Mouse (Mus musculus) olfactory bulb, adult 2 months (tissue): Measurements from ENCODE around the gene E130308A19Rik. TPM values are rescaled to one million over a fixed set of nuclear protein-coding genes. Genes with fewer than 3 reads are reported as not detected.

Source experiments
- H3K27ac ChIP-seq: fragments of 200-500 bp; 2 replicates; pipeline ENCODE4 v1.5.1; 2012; ENCODE audit warnings: low read depth, low read length; ENCODE audit not compliant: insufficient read depth
- H3K4me1 ChIP-seq: fragments of 200-500 bp; 2 replicates; pipeline ENCODE4 v1.6.1; 2012; ENCODE audit warnings: low read length; ENCODE audit not compliant: control insufficient read depth, insufficient read depth
- H3K4me3 ChIP-seq: fragments of 200-500 bp; 2 replicates; pipeline ENCODE4 v1.5.1; 2012; ENCODE audit warnings: mild to moderate bottlenecking, low read depth, low read length, moderate library complexity; ENCODE audit not compliant: insufficient read depth
- CTCF ChIP-seq: fragments of 200-500 bp; IDR thresholded peaks from 2 replicates; pipeline ENCODE4 v1.5.1; 2012; ENCODE audit warnings: low read depth, mild to moderate bottlenecking, low read length, moderate library complexity; ENCODE audit not compliant: insufficient read depth
- POLR2A ChIP-seq: fragments of 200-500 bp; IDR thresholded peaks from 2 replicates; pipeline ENCODE4 v1.6.1; 2012; ENCODE audit warnings: mild to moderate bottlenecking, low read depth, low read length, moderate library complexity; ENCODE audit not compliant: insufficient read depth
- WGBS: fragments of 180-500 bp; shearing (Covaris S2); methylation state at CpG from one replicate; pipeline ENCODE4 v1.1.7; 2018; 5-methylcytosine and 5-hydroxymethylcytosine counted together
- polyA plus RNA-seq: library from polyadenylated mRNA; stranded (reverse); fragments of >200 nt; gene quantifications from 2 replicates; pipeline ENCODE4 v1.2.4, GENCODE M21; 2012; ENCODE audit warnings: low replicate concordance; ENCODE audit not compliant: missing spikeins, insufficient read depth, insufficient read length

Gene E130308A19Rik
- polyA plus RNA-seq, 1 experiment = not detected

- 80% methylated on average over 7 of the region's 7 CpGs for WGBS
- H3K4me1 ChIP-seq = peaks cover 9% of the 10 kb centered on the region; the same call in 1 of the 2 replicates
- TF ChIP-seq POLR2A = no peak
- no peak for TF ChIP-seq CTCF
Observed at GRCm38 (mm10) chr4:59714926-59715325, 88.9 kb downstream of the E130308A19Rik start.

GRCm38 (mm10) chr4:59715531-59715930, 89.5 kb downstream of the E130308A19Rik start:
- H3K4me3 ChIP-seq = no peak overlapping the region
- 89% methylated on average over 3 of the region's 3 CpGs for WGBS
- TF ChIP-seq POLR2A (no peak), CTCF (no peak)

More at GRCm38 (mm10) chr4:59714926-59715325, 88.9 kb downstream of the E130308A19Rik start:
- no peak overlapping the region for H3K4me3 ChIP-seq
- H3K27ac ChIP-seq = no peak overlapping the region

GRCm38 (mm10) chr4:59717349-59717748, 91.3 kb downstream of the E130308A19Rik start:
- H3K4me3 ChIP-seq = no peak overlapping the region
- TF ChIP-seq CTCF (no peak), POLR2A (no peak)
- H3K27ac ChIP-seq = no peak overlapping the region
- peaks cover 15% of the 10 kb centered on the region for H3K4me1 ChIP-seq
- WGBS = 82% methylated on average over 4 of the region's 4 CpGs

More at GRCm38 (mm10) chr4:59715531-59715930, 89.5 kb downstream of the E130308A19Rik start:
- Histone ChIP-seq H3K4me1 (peaks cover 15% of the 10 kb centered on the region), H3K27ac (no peak overlapping the region)

- WGBS = 98% methylated on average over 8 of the region's 8 CpGs
- Histone ChIP-seq H3K27ac (no peak overlapping the region), H3K4me1 (peaks cover 15% of the 10 kb centered on the region), H3K4me3 (no peak overlapping the region)
- TF ChIP-seq POLR2A = no peak
- no peak for TF ChIP-seq CTCF
Observed at GRCm38 (mm10) chr4:59718542-59718941, 92.5 kb downstream of the E130308A19Rik start.

- WGBS = 86% methylated on average over 32 of the region's 32 CpGs
- Histone ChIP-seq H3K4me1 (peaks cover 15% of the 10 kb centered on the region), H3K27ac (no peak overlapping the region), H3K4me3 (no peak overlapping the region)
- no peak for TF ChIP-seq POLR2A
Observed at GRCm38 (mm10) chr4:59719481-59720355, 93.7 kb downstream of the E130308A19Rik start.

- Histone ChIP-seq H3K27ac (no peak overlapping the region), H3K4me3 (no peak overlapping the region), H3K4me1 (peaks cover 11% of the 10 kb centered on the region)
- TF ChIP-seq CTCF (no peak), POLR2A (no peak)
- 93% methylated on average over 3 of the region's 3 CpGs for WGBS
Observed at GRCm38 (mm10) chr4:59721811-59722210, 95.8 kb downstream of the E130308A19Rik start.

- WGBS = 93% methylated on average over 4 of the region's 4 CpGs
- Histone ChIP-seq H3K4me3 (no peak overlapping the region), H3K27ac (no peak overlapping the region), H3K4me1 (peaks cover under 1% of the 10 kb centered on the region)
- TF ChIP-seq CTCF = no peak
- TF ChIP-seq POLR2A = no peak
Observed at GRCm38 (mm10) chr4:59725579-59725978, 99.6 kb downstream of the E130308A19Rik start.

GRCm38 (mm10) chr4:59726501-59726900, 100.5 kb downstream of the E130308A19Rik start:
- Histone ChIP-seq H3K4me1 (no peaks in the 10 kb centered on the region), H3K27ac (no peak overlapping the region), H3K4me3 (no peak overlapping the region)
- TF ChIP-seq CTCF (no peak), POLR2A (no peak)
- WGBS = 82% methylated on average over 12 of the region's 12 CpGs

GRCm38 (mm10) chr4:59727187-59727877, 101.3 kb downstream of the E130308A19Rik start:
- 47% methylated on average over 5 of the region's 5 CpGs for WGBS
- no peak overlapping the region for H3K4me3 ChIP-seq
- TF ChIP-seq POLR2A (no peak), CTCF (no peak)
- H3K27ac ChIP-seq = no peak overlapping the region
- no peaks in the 10 kb centered on the region for H3K4me1 ChIP-seq
